Mouse (Mus musculus) ovary, adult 18-20 months (tissue): ENCODE data around the gene Kat7.

Experiments
- DNase-seq: peaks from one replicate; pipeline ENCODE4 v3.0.0; 2022; ENCODE audit warnings: low spot score, mixed read lengths

Kat7 gene

GRCm38 (mm10) chr11:95225448-95225847, 84.6 kb downstream of the Kat7 start:
- no peak for DNase-seq
